Mouse (Mus musculus) R1 (cell line): Measurements from ENCODE around the gene Frmpd1.
A peak's percentile ranks its signal among the peaks of the same experiment; 100 is the strongest.

Experiments
- DNase-seq: peaks from one replicate; pipeline ENCODE4 v3.0.0-alpha.2; 2018; ENCODE audit warnings: low read depth, low spot score

The Frmpd1 gene

GRCm38 (mm10) chr4:45184521-45185330, at the start of gene Frmpd1:
TSS of gene Frmpd1 (plus strand) at chr4:45184875.
- peak; percentile 31 for DNase-seq

- no peak for DNase-seq
Observed at GRCm38 (mm10) chr4:45137636-45138035, 47.0 kb upstream of the Frmpd1 start.

GRCm38 (mm10) chr4:45141835-45142234, 42.8 kb upstream of the Frmpd1 start:
- no peak for DNase-seq

DNA sequence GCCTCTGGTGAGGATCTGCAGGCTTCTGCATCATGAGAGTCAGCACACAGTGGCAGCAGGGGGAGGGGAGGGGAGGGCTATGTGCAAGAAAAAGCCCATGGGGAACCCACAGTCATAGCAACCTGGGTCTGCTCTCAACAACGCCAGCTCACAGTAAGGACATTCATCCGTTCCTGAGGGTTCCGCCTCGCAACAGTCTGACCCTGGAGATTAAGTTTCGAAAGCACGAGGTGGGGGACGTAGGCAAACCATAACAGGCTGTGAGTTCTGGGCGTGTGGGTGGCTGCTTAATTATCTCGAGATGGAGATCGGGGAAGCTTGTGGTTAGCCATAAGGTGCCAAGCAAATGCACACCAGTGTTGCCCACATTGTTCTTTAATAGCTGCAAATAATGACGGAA, 42.3 kb upstream of the Frmpd1 start:
- no peak for DNase-seq

- no peak for DNase-seq
Observed at GRCm38 (mm10) chr4:45143005-45143404, 41.7 kb upstream of the Frmpd1 start.

DNA sequence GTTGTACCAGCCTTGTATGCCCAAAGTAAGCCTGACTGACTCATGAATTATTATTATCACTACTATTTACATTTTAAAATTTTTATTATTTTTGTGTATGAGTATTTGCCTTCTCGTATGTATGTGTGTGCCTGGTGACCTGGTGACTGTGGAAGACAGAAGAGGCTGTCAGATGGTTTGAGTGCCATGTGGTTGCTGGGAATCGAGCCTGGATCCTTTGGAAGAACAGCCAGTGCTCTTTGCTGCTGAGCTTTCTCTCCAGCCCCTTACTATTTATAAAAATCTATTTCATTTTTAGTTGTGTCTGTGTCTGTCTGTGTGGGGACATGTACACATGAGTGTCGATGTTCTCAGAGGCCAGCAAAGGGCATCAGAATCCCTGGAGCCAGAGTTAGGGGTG, 28.2 kb upstream of the Frmpd1 start:
- DNase-seq: no peak

- no peak for DNase-seq
Observed at GRCm38 (mm10) chr4:45158608-45159007, 26.1 kb upstream of the Frmpd1 start.

DNA sequence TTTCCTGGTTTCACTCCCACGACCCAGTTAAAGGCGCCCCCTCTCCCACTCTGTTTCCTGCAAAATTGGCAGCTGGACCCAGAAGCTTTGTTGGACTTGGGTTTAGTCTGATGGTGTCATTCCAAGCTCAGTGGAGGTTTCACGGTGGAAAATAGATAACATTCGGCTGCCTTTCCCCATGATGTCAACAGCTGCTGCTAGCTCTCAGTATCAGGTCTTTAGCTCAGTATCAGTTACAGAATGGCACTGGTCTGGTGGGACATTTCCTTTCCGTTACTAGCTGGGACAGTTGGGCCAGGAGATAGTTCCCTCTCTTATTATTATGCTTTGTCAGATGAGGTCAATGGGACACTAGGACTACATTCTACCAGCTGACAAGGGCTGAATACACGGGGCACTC, 23.9 kb upstream of the Frmpd1 start:
- DNase-seq: no peak

- DNase-seq: peak; percentile 41
Observed at GRCm38 (mm10) chr4:45163711-45164110, 21.0 kb upstream of the Frmpd1 start.

- no peak for DNase-seq
Observed at GRCm38 (mm10) chr4:45165477-45165876, 19.2 kb upstream of the Frmpd1 start.

GRCm38 (mm10) chr4:45165955-45166354, 18.7 kb upstream of the Frmpd1 start:
- no peak for DNase-seq

GRCm38 (mm10) chr4:45171340-45171739, 13.3 kb upstream of the Frmpd1 start:
- DNase-seq: no peak

GRCm38 (mm10) chr4:45183818-45184520, 706 bp upstream of the Frmpd1 start:
- peak; percentile 13 for DNase-seq

GRCm38 (mm10) chr4:45185331-45185669, 625 bp downstream of the Frmpd1 start:
- peak; percentile 24 for DNase-seq

- DNase-seq: no peak
Observed at GRCm38 (mm10) chr4:45198296-45198695, 13.6 kb downstream of the Frmpd1 start.

- peak; percentile 45 for DNase-seq
Observed at GRCm38 (mm10) chr4:45203283-45203682, 18.6 kb downstream of the Frmpd1 start.

DNA sequence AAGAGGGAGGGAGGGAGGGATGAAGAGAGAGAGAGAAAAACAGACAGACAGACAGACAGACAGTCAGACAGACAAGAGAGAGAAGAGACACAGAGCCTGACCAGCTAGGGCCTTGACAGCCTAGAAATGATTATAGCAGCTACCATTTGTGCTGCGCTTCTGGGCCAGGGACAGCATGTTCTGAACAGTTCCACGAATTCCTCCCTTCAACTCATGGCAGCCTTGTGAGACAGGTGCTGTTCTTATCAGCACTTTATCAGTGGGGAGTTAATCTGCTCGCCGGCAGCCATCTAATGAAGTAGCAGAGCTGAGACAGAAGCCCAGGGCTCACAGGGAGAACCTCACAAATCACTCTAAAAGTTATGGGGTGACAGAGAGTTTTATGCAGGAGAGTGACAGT, 22.8 kb downstream of the Frmpd1 start:
- DNase-seq: no peak

GRCm38 (mm10) chr4:45208832-45209363, 24.2 kb downstream of the Frmpd1 start:
- no peak for DNase-seq

- no peak for DNase-seq
Observed at GRCm38 (mm10) chr4:45212342-45213063, 27.8 kb downstream of the Frmpd1 start.

DNA sequence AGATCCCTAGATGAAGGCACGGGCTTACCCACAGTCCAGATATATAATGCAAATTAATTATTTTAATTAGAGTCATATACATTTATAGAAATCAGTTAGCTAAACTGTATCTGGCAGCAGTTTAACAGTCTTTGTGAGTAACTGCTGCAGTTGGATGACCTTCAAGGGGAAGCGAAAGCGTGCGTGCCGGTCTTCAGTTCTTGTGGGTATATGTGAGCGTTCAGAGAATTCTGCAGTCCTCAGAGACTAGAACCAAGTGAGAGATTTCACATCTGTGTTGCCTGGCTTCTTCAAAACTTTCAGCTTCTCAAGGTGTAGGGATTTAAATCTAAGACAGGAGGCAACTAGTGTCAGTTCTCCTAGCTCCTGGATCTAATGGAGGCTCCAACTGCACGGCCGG, 35.3 kb downstream of the Frmpd1 start:
- no peak for DNase-seq

DNA sequence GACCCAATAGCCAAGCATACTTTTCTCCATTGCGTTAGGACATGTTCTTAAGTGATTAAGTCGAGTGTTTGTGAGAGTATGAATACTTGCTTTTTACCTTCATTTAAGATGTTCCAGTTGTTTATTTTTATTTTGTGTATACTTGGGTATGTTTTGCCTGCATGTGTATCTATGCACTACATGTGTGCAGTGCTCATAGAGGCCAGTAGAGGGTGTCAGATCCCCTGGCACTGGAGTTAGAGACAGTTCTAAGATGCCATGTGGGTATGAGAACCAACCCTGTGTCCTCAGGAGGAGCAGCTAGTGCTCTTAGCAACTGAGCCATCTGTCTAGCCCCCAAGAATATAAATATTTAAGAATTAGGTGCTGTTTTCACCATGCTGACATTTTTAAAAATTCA, 37.7 kb downstream of the Frmpd1 start:
- peak; percentile 46 for DNase-seq

GRCm38 (mm10) chr4:45230263-45230662, 45.6 kb downstream of the Frmpd1 start:
- DNase-seq: no peak
